Mouse (Mus musculus) kidney, adult 2 months (tissue): ENCODE data around the gene Omp.

Experiments used
- CTCF ChIP-seq: fragments of 200-500 bp; conservative IDR thresholded peaks from 2 replicates; pipeline ENCODE4 v1.5.1; 2011; ENCODE audit warnings: low read depth, mild to moderate bottlenecking, control low read depth, low read length, moderate library complexity, mixed read lengths; ENCODE audit not compliant: insufficient read depth, insufficient read length
- POLR2A ChIP-seq: fragments of 200-500 bp; IDR thresholded peaks from one replicate; pipeline ENCODE4 v1.6.1; 2011; ENCODE audit warnings: low read depth, low read length, control low read depth

DNA sequence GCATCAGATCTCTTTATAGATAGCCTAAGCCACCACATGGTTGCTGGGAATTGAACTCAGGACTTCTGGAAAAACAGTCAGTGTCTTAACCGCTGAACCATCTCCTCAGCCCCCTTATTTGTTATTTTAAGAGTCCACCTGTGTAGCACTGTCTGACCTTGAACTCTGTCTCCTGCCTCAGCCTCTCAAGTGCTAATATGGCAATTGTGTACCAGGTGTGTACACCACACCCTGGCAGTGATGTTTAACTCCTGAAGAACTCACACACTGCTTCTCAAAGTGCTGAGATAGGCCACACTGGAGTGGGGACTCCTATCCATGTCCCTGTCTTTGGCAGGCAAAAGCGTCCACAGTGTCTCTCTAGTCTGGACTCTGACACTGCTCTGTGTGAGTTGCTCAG, 43.4 kb upstream of the Omp start:
- TF ChIP-seq POLR2A (no peak), CTCF (no peak)
